Mouse (Mus musculus): ENCODE data around the gene Zfp385b.
"Not testable (repeated sequence)": the region's sequence is repeated elsewhere in the genome, so short reads cannot be mapped to it uniquely, and the experiment has no call there.

The Zfp385b gene

DNA sequence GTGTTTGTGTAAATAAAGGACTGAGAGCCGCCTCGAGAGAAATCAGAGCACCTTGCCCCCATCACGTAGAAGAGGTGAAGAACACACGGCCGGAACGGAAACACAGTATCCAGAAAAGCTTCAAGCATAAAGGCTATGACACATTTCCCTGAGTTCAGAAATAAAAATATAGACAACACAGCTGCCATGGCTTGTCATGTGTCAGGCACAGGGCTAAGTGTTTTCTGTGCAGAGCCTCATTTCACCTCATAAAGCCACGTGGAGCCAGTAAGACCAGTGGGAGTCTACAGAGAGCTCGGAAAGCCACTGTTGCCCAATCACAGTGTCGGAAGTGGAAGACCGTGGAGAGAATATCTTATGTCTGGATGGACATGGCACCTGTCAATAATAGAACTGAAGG lies 358.0 kb downstream of the Zfp385b start:
- DNase-seq (ENCODE audit: low read depth, low spot score): no peak

DNA sequence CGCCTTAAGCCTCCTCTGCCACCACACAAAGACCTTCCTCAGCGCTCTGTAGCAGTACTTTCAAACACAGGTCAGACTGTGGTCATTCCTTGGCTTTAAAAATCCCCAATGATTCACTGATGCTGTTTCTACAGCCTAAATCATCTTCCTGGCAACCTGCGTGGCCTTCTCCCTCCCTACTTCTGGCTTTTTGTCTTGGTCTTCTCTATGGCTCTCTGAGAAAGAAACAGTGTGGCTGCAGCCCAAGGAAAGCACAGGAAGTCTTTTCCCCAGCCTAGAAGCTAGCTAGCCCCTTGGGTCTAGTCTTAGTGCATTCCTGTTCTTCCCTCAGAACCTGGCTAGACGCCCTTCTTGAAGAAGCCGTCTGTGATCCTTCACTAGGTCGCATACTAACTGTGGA lies 359.4 kb downstream of the Zfp385b start:
- DNase-seq (ENCODE audit: low read depth, low spot score): no peak

DNA sequence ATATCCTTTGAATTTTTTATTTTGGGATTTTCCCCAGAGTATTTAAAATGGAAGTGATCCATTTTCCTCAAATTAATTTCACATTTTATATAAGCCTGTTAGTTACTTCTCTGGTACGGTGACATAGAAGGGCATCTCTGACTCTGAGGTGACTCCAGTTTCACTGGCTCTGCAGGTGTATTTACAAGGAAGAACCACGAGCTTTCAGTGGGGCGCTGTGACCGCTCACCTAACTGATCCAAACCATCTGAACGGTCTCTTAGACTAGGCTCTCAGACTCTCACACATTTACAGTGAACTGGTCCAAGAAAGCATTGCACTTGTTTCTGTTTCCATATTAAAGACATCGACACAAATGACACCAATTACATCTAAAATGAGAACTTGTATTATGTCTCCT lies 361.0 kb downstream of the Zfp385b start:
- no peak for DNase-seq (ENCODE audit: low read depth, low spot score)

- no peak for DNase-seq (ENCODE audit: low read depth, low spot score)
These were observed 362.3 kb downstream of the Zfp385b start for GRCm38 (mm10) chr2:77457120-77457519.

DNA sequence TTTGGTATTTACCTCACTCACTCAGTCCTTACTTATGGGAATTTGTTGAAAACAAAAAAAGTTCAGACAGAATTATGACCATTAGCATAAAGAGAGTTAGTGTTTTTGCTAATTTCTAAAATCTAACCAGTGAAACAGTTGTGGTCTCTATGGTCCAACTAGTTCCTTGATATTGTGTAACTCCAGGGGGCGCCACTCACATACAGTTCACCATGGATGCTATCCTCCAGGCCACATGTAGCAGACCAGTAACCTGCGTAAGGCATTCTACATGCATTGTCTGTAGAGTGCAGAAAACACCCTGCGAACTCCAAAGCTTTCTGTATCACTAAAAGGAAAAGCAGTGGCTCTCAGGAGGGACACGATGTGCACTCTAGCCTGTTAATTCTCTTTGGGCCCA lies 362.8 kb downstream of the Zfp385b start:
- peak; percentile 57 for DNase-seq (ENCODE audit: low read depth, low spot score)

DNA sequence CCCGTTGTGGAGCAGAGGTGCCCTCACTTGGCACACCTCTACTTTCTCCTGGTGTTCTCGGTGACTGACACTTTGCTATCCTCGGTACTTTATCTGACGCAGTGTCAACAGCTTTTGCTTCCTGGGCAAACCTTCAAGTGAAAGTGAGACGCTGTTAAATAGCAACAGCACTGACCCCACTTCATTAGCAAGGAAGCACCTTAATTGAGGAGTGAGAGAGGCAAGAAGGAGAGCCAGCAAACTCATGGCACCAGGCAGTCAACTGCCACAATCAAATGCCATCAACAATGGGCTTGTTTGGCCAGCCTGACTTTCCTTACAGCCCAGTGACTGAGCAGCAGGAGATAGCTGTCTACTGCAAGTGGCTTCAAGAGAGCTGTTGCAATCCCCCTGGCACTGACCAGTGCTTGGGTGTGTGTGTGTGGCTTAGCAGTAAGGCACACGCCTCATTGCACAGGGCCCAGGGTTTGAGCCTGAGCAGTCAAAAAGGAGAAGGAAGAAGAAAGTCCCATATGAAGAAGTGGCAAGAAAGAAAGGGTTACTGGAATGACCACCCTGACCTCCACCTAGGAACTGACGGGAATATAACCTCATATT lies 365.0 kb downstream of the Zfp385b start:
- no peak for DNase-seq (ENCODE audit: low read depth, low spot score)

DNA sequence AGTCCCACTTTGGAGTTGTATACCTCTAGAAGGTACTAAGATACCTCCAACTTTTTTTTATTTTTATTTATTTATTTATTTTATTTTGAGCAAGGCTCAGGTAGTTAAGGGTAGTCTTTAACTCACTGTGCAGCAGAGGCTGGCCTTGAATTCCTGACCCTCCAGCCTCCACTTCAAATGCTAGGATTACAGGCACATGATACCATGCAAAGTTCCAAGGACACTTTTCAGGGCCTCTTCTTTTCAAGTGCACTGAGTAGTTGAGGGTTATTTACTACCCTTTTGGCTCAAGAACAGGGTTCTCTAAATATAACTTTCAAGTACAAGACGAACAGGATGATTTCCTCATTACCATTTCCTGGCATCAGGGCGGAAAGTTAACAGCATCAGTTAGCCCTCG lies 365.7 kb downstream of the Zfp385b start:
- no peak for DNase-seq (ENCODE audit: low read depth, low spot score)

DNA sequence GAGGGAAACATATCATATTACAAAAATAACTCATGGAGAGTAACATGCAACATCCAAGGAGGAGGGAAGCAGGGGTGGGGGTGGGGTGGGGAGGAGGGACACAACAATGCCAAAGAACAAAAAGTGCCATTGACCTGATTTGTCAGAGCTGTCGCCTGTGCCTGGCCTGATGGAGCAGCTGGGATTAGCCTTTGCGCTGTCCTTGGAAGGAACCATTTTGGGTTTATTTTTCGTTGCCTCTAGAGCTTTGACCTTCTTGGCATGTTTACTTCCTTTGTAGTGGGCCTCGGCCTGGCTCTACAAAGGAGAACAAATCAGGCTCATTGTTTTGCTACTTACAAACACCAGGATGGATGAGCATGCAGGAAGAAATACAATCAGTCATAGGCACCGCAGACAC lies 369.4 kb downstream of the Zfp385b start:
- DNase-seq (ENCODE audit: low read depth, low spot score): not testable (repeated sequence)

DNA sequence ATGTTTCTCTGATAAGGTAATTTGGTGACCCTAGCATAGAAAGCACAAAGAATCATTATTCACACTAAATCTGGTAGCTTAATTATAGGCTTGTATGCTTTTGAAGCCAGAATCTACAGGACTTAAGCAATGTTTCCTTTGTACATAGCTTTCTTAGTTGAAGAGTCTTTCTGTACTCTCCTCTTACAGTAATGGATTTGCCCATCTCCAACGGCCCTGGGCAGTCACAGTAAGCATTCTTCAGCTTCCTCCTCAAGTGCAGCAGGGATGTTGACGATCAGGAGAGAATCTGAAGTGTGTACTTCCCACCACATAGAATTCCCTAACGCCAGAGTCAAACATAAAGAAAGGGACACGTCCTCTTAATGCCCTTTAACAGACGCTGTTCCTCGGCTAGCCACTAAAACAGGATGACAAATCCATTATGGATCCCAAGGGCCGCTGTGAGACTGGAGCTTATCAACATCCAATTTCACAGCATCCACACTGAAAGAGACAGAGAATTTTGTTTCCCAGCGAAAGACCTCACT lies 370.4 kb downstream of the Zfp385b start:
- DNase-seq (ENCODE audit: low read depth, low spot score): no peak

GRCm38 (mm10) chr2:77444282-77444681 lies 375.2 kb downstream of the Zfp385b start:
- DNase-seq (ENCODE audit: low read depth, low spot score): peak; percentile 6

DNA sequence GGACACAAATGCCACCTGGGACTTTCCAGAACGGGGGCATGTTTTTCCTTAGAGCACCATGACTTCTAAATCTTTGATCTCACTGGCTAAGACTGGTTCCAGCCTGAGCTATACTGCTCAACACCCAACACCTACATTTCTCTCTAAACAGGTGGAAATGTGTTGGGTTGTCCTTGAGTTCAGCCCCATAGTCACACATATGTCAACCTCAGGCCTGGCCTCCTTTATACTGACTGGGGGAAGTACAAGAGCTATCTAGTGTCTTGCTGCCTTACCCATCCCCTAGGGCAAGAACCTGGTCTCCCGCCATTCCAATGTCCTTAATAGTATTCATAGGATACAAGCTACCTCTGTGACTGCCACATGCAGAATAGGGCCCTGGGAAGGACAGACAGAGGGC lies 378.8 kb downstream of the Zfp385b start:
- no peak for DNase-seq (ENCODE audit: low read depth, low spot score)

DNA sequence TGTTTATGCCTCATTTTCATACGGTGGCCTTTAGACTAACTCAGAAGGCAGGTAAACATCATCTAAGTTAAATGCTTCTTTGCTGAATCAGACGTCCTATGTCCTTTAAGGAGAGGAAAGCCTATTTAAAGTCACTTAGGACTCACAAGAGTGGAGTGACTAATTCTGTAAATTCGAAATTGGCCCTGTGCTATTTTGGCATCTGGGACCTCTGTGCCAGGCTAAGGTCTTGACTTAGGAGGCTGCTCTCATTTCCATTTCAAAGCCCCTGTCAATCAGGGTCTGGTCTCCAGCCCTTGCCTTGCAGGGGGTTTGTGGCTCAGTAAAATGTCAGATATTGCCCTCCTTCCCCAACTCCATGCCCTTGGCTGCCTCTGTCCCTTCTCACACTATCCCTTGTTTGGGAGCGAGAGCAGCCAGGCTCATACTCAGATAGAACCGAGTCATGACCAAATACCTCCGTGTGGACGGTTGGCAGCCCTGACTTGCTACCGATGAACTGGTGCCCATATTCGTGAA lies 383.1 kb downstream of the Zfp385b start:
- DNase-seq (ENCODE audit: low read depth, low spot score): no peak

DNA sequence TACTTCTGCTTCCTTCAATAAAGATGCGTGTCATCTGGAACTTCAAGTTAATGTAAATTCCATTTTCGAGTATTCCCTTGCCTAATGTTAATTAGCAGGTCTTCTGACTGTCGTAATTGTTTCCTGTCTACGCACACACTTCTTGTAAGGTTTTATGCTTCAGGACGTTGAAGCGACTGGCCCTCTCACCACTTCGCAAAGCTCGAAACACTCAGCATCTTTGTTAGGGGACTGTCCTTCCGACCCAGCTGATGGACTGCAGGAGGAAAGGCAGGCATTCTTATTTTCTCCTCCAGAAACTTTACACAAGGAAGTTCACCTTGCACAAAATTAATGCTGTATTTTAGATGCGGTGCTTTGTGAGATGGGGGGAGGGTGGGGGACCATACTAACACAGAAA lies 400.0 kb downstream of the Zfp385b start:
- DNase-seq (ENCODE audit: low read depth, low spot score): no peak

GRCm38 (mm10) chr2:77418078-77418477 lies 401.4 kb downstream of the Zfp385b start:
- DNase-seq (ENCODE audit: low read depth, low spot score): peak; percentile 18

GRCm38 (mm10) chr2:77412171-77412570 lies 407.3 kb downstream of the Zfp385b start:
- no peak for DNase-seq (ENCODE audit: low read depth, low spot score)

DNA sequence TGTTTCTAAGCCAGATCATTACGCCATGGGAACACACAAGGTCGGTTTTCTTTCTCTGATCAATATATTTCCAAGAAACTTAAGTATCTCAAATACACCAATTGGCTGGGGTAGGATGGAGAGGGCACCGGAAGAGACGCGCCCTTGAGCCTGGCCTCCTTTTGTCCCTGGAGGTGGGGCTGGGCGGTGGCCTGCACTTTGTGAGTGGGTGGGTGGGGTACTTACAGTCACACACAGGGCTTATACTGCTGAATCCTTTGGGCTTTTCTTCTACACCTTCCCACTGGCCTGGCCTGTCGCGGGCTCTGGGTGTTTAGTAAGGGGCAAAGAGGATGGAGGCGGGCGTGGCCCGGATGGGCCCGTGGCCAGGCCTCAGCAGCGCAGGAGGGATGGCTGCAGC lies 407.8 kb downstream of the Zfp385b start:
- DNase-seq (ENCODE audit: low read depth, low spot score): no peak

DNA sequence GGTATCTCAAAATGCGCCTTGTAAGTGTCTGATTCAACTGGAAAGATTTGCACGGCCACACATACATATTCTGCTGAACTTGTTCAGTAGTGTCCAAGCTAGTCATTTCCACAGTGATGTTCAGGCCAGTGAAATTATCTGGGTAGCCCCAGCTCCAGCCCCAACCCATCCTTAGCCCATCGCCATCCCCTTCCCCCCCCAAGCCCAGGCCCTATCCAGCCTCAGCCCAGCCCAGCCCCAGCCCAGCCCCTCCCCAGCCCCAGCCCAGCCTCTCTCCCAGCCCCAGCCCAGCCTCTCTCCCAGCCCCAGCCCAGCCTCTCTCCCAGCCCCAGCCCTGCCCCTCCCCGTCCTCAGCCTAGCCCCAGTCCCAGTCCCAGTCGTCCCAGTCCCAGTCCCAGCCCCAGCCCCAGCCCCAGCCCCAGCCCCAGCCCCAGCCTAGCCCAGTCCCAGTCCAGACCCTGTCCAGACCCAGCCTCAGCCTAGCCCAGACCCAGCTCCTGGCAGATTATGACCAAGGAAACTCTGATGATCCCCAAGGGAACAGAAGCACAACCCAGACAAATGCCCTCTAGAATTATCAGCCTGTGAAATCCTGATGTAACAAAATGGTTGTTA lies 409.8 kb downstream of the Zfp385b start:
- no peak for DNase-seq (ENCODE audit: low read depth, low spot score)

GRCm38 (mm10) chr2:77408972-77409371 lies 410.5 kb downstream of the Zfp385b start:
- DNase-seq (ENCODE audit: low read depth, low spot score): no peak

DNA sequence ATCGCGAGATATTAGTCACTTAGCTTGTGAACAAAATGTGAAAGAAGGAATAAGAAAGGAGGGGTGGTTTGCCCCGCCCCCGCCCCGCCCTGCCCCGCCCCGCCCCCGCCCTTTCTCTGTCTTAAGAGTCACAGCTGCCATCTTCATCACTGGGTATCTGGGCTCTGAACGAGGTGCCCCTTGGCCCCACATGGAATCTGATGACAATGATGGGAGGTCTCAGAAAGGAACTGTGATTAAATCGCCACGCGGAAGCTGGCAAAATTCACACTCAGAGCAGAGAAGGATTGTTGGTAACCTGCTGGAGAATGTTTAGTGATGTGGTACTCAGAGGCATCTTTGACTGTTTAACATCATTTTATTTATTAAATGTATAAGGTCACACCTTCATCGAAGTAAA lies 417.1 kb downstream of the Zfp385b start:
- DNase-seq (ENCODE audit: low read depth, low spot score): no peak

DNA sequence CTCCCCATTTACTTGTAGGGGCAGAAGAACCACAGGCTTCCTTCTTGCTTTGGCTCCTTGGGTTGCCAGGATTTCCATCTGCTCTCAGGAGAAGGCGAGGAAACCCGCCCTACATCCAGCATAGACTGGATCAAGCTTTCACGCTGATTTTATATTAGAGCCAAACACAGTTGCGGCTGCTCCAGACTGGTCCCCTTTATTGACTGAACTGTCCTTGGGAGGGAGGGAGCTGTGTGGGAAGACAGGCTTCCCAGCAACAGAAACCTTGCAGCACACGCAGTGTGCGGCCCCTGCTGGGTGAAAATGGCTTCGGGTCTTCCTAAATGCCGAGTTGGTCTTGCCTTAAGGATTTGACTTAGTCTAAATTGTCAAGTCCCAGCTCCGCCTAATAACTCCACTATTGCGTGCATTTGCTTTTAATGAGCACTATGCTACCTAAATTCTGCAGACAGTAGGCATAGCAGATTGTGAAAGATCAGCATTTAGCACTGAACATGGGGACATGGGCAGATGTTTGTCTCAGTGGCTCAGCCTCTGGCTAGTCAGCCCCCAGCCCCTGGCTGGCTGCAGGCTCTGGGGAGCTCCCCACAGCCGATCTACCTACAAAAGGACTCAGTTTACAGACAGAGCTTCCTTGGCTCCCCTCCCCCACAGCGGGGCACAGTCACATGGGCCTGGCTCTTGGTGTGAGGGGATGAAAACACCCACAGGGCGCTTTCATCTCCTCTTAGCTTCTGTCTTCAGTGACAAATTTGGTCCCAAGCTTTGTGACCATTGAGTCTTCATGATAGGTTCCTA lies 417.8 kb downstream of the Zfp385b start:
- DNase-seq (ENCODE audit: low read depth, low spot score): peak; percentile 18

GRCm38 (mm10) chr2:77393881-77394280 lies 425.6 kb downstream of the Zfp385b start:
- no peak for DNase-seq (ENCODE audit: low read depth, low spot score)

- no peak for DNase-seq (ENCODE audit: low read depth, low spot score)
These were observed 431.3 kb downstream of the Zfp385b start for GRCm38 (mm10) chr2:77388186-77388585.
